Mouse (Mus musculus) right cerebral cortex, postnatal 36 days (tissue): ENCODE data around the gene Hexdc.
A peak's percentile ranks its signal among the peaks of the same experiment; 100 is the strongest.

Experiments
- DNase-seq, 2 experiments: peaks; one replicate each; pipeline ENCODE4 v3.0.0; 2022; ENCODE audit warnings: low spot score in 2 of 2, mixed read lengths in 1 of 2

Gene Hexdc

DNA sequence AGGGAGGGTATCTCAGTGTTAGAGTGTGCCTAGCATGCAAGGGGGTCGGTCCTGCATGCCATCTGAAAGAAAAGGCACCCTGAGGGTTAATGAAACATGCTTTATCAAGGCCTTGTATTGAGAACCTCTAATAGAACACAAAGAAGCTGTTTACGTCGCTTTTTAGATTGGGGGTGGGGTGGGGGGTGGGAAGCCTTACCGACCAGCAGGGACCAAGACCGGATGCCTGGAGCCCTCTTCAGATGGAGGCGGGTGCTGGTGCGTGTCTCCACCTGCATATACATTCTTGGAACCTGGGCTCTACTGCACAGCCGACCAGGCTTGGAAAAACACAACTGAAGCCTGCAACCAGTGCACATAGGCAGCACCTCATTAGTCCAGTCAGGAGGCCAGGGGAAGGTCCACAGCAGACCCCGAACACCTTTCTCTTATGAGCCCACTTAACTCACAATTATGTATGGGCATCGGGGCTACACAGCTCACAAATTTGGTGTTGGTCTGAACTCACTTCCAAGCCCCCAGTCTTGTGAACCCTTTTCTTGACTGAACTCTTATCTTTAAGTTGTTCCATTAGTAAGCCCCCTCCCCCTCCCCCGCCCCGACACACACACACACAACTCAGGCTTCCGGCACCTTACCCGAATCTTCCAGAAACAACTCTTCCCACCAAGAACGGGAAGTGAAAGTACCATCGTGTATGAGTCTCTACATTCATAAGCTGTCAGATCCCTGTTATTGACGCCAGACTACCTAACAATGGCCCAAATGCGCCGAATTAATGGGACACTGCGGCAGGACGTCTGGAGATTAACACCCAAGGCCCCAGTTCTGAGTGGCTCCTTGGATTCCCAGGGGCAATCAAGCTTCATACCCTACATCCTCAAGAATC is 24.1 kb downstream of the Hexdc start:
- no peak for DNase-seq

DNA sequence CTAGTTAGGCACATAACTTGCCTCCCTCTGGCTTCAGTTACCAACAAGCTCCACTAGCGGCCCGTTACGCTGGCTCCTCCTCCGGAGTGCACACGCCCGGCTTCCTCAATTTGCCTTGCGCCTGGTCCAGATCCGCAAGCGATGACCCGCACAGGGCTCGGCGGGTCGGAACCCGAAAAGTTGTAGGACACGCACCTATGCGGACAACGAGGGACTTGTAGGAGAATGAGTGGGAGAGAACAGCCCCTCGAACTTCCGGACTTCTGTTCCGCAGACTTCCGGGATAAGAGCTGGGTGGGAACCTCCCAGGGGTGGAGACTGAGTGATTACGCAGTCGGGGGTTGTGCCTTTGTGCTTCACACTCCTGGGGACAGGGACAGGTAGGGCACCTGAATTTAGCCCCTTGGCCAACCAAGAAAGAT is 24.8 kb downstream of the Hexdc start, which contains the start of gene Cybc1:
Cybc1 (minus strand) TSS at position 305 of the 422 bp plus-strand sequence.
- peak; percentile 36 to 55 for DNase-seq

DNA sequence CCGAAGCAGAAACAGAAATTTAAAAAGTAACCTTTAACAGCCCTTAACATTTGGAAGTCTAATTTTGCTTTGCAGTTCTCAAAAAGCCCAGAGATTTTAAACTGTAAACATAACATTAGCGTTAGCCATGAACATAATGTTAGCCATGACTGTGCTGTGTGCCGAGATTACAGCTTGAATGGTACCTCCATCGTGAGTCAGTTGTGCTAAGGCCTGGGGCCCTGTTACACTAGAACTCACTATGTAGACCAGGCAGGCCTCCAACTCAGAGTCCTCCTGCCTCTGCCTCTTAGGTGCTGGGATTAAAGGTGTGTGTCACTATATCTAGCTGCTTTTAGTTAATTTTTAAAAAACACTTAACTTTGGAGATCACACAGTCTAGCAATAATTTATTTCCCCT is 27.0 kb downstream of the Hexdc start:
- no peak for DNase-seq

DNA sequence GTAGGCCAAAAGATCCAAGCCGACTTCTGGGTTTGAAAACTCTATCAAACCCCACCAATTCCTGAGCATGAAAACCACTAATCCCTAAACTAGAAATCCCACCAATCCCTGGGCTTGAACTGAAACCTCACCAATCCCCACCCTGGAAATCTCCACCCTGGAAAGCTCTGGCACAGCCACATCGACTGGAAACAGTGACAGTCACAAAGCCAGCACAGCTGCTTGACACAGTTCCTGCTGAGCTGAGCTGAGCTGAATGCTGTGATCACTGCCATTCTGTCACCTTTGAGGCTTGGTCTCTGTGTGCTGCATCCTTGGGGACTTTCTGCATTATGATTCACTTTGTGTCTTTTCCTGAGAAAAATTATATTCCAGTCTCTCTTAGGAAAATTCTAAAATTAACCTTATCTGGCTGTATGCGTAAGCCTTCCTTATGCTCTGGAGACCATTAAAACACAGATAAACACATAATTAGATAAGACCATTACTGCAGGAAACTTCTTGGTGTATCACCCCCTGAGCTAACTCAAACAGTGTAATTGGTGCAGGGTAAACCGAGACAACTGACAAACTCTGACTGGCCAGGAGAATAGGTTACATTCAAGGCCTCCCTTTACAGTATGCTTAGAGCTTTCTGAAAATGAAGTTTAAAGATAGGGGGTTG is 27.5 kb downstream of the Hexdc start:
- DNase-seq: no peak

DNA sequence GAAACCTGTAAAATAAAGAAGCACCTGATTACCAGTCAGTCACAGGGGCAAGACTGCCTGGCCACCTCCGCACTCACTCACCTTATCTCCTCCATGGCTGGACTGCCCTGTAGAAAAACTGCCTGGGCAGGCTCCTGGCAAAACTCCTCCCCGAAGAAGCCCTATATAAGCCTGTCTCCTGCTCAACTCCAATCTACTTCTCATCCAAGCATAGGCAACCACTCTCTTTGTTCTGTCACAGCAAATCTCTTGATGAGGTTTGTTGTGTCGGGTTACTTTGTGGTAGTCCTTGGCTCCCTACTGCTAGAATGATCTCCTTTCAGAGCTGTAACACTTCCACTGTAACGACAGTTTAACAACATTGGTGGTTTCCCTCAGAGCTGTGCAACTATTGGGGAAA is 28.5 kb downstream of the Hexdc start:
- DNase-seq: no peak

DNA sequence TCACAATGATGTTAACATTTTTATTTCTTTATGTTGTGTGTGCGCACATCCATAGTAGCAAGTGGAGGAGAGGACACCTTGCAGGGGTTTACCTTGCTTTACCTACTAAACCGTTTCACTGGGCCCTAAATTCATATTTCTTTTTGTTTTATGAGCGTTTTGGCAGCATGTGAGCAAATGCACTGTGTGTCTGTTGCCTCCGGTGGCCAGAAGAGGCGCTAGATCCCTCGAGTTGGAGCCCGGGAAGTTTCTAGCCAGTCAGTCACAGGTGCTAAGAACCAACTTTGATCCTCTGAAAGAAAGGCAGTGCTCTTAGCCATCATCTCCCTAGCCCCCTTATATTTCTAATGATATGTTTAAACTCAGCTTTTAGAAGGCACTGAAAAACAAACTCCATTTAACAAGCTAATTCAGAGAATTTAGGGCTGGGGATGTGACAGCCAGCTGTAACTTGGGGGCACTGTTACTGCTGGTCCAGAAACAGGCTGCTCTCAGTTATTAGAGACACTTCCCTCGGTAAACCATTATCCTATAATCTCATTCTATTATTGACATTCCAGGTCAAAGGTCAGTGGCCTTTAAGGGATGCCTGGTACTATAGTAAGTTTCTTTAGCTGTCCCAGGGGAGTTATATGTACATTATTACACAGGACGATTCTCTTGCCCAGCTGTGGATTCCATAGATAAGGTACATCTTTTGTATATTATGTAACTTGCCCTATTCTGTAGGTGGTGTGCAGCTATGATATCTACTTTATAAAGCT is 31.4 kb downstream of the Hexdc start:
- no peak for DNase-seq

DNA sequence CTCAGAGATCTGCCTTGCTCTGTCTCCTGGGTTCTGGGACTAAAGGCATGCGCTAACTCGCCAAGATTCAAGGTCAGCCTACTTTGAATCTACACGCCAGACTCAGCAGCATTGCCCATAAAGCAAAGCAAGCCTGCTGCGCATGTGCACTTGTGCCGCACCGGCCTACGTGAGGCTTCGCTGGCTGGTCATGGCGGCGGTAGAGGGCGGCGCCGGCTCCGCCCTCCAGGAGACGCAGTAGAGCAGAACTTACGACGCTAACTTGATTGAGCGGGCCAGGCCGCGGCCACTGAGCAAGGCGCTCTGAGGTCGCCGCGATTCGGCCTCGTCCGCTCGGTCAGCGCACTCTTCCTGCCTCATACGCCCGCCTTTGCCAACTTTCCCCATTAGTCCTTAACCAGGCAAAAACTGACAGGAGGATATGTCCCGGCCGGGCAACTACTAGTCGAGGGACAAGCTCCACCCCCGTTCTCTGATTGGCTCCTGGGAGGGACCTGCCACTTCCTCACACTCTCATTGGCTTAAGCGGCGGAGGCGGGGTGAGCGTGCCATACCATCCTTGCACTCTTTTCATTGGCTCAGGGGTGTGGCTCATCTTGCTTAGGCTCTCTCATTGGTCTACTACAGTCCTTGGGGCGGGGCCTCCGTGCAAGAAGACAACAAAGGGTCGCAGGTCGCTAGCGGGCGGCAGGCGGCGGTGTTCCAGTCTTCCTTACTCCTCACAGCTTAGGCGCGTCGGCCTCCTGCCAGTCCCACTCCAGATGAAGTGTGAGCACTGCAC is 32.5 kb downstream of the Hexdc start, which contains the start of gene Narf:
Narf (plus strand) TSS at position 690 of the 781 bp plus-strand sequence.
- peak; percentile 99 to 100 for DNase-seq

DNA sequence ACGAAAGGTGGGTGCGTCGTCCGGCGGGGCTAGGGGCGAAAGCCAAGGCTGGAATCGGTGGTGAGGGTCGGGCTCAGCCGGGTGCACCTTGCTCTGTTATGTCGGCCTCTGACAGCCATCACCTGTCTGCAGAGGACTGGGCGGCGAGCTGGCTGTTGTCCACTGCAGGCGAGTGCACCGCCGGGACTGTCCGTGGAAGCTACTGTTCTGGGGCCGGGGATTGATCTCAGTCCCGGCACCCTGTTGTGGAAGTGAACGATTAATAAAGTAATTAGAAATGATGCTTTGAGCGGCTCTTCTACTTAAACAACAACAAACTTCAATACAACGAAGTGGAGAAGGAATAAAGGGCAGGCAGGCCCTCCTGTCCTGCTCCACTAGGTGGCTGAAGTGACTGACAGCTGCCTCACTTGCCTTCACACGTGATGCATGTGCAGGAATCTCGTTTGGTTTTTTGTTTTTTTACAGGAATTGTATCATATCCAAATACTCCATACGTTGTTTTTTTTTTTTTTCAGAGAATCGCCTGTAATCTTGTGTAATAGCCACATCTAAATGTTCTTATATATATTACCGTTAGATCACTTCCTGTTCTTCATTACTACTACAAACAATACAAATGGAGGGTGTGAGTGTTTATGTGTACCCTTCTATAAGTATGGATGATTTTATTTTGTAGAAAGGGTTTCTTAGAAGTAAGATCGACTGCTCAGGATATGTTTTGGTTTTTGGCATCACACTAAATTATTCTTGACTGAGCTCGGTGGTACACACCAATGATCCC is 33.3 kb downstream of the Hexdc start:
- no peak for DNase-seq

DNA sequence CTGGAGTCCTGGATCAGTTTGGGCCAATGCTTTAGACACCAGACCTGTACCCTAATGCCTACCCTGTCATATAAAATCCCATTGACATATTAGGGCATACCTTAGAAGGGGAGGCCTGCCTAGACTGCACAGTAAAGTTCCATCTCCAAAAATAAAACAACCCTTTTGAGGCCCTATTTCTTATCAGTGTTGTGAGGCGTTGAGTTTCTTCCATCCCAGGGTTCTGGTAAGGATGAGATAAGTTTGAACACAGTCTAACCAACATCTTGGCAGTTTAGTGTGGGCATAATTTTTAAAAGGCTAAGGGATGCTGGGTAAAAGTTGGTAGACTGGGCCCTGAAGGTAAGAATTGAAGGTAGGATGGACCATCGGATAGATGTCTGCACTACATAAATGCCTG is 35.4 kb downstream of the Hexdc start:
- DNase-seq: no peak

DNA sequence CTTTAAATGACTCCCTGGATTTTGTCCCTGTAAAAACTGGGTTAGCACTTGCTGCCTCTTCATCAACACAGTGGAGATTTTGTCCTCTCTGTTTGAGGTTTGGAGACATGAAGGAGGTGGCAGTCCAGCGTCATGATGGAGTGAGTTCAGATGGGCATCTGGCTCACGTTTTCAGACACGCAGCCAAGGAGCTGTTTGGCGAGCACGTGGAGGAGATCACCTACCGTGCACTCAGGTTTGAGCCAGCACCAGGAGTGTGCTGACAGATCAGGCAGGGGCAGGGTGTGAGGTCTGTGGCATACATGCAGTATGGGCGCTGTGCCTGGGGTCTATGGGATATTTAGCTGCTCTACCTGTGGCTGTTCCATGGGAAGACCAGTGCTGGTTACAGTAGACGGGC is 46.0 kb downstream of the Hexdc start:
- no peak for DNase-seq

DNA sequence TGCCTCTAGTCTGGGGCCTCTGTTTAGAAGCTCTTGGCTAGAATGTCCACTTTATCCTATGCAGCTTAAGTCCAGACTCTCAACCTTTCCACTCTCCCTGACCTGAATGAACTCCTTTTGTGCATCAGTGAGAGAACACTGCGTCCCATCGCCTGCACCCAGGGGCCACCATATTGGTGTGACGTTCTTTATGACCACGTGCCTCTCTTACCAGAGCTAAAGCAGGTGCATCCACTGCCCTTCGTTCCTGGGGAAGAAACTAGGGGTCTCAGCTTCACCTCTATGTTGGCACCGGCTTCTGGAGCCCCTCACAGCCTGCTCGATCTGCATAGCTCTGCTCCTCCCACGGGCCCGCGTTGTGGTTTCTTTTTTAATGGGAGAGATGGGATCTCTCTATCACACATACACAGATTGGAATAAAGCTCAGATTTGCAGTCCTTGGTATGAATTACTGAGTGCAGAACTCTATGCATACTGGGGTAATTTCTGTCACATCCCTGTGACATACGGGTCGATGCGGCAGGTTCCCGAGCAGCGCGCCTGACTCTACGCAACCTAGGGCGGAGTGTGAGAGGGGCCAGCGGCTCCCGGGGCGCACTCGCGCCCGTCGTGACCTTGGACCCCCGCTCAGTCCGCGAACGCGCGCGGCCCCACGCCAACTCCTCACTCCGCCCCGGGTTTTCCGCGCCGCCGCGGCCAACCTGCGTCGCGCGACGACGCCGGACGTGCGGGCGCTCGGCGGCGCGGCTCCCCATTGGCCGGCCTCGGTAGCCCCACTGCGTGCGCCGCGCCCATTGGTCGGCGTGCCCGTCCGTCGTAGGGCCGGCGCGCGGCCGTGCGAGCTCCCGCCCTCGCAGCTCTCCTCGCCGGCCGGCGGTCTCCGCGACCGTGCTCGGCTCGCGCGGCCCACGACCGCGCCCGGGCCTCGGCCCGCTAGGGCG is 55.2 kb downstream of the Hexdc start, which contains the start of gene Foxk2:
Foxk2 (plus strand) TSS at position 831 of the 941 bp plus-strand sequence.
- peak; percentile 82 to 88 for DNase-seq

DNA sequence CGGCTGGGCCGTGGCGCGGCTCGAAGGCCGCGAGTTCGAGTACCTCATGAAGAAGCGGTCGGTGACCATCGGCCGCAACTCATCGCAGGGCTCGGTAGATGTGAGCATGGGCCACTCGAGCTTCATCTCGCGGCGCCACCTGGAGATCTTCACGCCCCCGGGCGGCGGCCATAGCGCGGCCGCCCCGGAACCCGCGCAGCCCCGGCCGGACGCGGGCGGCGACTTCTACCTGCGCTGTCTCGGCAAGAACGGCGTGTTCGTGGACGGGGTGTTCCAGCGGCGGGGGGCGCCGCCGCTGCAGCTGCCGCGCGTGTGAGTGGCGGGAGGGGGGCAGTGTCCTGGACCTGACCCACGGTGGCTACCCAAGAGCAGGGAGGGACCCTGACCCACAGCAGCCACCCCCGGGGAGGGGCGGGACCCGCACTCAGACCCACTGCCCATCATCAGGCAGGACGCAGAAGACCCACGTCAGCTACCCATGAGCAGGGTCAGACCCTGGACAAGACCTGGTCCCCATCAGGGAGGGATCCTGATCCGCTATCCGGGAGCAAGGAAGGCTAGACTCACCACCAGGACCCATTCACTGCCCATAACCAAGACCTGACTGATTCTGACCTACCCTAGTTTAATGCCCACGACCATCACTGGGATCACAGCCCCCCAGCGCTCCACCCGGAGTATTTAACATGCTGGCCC is 56.1 kb downstream of the Hexdc start:
- DNase-seq: peak in 1 of 2 experiments; percentile 21

DNA sequence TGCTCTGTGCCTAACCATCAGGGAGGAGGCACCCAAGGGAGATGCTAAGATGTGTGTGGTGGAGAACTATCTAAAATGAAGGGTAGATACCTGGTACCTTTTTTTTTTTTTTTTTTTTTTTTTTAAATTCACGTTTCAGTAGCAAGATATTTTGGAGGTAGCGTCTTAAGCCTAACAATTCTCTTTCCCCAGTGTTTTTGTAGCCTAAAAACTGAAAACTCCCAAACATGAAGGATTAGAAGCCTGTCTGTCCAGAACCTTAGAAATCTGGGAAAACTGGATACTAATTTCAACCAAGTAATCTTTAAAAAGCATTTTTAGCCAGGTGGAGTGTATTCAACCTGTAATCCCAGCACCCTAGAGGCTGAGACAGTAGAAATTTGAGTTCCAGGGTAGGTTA is 56.8 kb downstream of the Hexdc start:
- no peak for DNase-seq
